Mouse (Mus musculus) heart, adult 2 months (tissue): Measurements from ENCODE around the gene Setd7. TPM values are rescaled to one million over a fixed set of nuclear protein-coding genes. Genes with fewer than 3 reads are reported as not detected.

Experiments
- DNase-seq, 2 experiments: peaks; one replicate each; pipeline ENCODE4 v3.0.0; 2021
- H3K27ac ChIP-seq: fragments of 200-600 bp; 2 replicates; pipeline ENCODE4 v1.8.1; 2022
- H3K27me3 ChIP-seq: fragments of 200-500 bp; 2 replicates; pipeline ENCODE4 v1.6.1; 2012; ENCODE audit warnings: mild to moderate bottlenecking, low read length, inconsistent platforms, mixed read lengths; ENCODE audit not compliant: control insufficient read depth, insufficient read depth
- H3K36me3 ChIP-seq: fragments of 200-500 bp; 2 replicates; pipeline ENCODE4 v1.6.1; 2012; ENCODE audit warnings: low read length, inconsistent platforms; ENCODE audit not compliant: control insufficient read depth, insufficient read depth
- H3K4me1 ChIP-seq: fragments of 200-500 bp; 2 replicates; pipeline ENCODE4 v1.6.1; 2011; ENCODE audit warnings: low read length; ENCODE audit not compliant: control insufficient read depth, insufficient read depth
- H3K4me3 ChIP-seq: fragments of 200-600 bp; 2 replicates; pipeline ENCODE4 v1.8.1; 2022
- H3K79me2 ChIP-seq: fragments of 200-500 bp; replicated peaks from 2 replicates; pipeline ENCODE4 v1.6.1; 2012; ENCODE audit warnings: mild to moderate bottlenecking, inconsistent platforms, low read length, moderate library complexity, mixed read lengths; ENCODE audit not compliant: control insufficient read depth, insufficient read depth
- H3K9ac ChIP-seq: fragments of 200-500 bp; 2 replicates; pipeline ENCODE4 v1.6.1; 2012; ENCODE audit warnings: low read depth, mild to moderate bottlenecking, control low read depth, inconsistent platforms, low read length, mixed read lengths
- CTCF ChIP-seq: fragments of 200-600 bp; IDR thresholded peaks from 2 replicates; pipeline ENCODE4 v1.8.1; 2022; ENCODE audit warnings: antibody characterized with exemption, mild to moderate bottlenecking, moderate library complexity
- EP300 ChIP-seq: fragments of 200-500 bp; IDR thresholded peaks from 2 replicates; pipeline ENCODE4 v1.6.1; 2011; ENCODE audit warnings: low read depth, low read length, control low read depth; ENCODE audit not compliant: insufficient read depth
- POLR2A ChIP-seq: fragments of 200-500 bp; IDR thresholded peaks from 2 replicates; pipeline ENCODE4 v1.6.1; 2011; ENCODE audit warnings: mild to moderate bottlenecking, low read depth, low read length, control low read depth; ENCODE audit not compliant: insufficient read depth
- WGBS: fragments of 180-500 bp; shearing (Covaris S2); methylation state at CpG from one replicate; pipeline ENCODE4 v1.1.7; 2018; 5-methylcytosine and 5-hydroxymethylcytosine counted together
- intact Hi-C: fragments of 180-260 bp; cut with DNase I; formaldehyde crosslinking; loops from one replicate; pipeline ENCODE4 v1.15.1; 2025
- long read RNA-seq: library from polyadenylated mRNA; stranded (forward); transcript quantifications from one replicate; pipeline ENCODE4 v2.0.0, GENCODE M21; 2021
- polyA plus RNA-seq: library from polyadenylated mRNA; depleted of rRNA; stranded (reverse); fragments of >200 nt; gene quantifications from 2 replicates; pipeline ENCODE4 v1.2.3, GENCODE M21; 2012; rRNA removed
- total RNA-seq, 2 experiments: library from RNA; stranded (reverse); gene quantifications; 2 replicates each; pipeline ENCODE4 v1.2.3; 2021

The Setd7 gene
- 10 to 100 TPM; 51.0 to 68.2 TPM for total RNA-seq
- polyA plus RNA-seq = 21.6 and 36.6 TPM in 2 replicates
- long read RNA-seq, full-length matches to known transcripts = 1 of 7 reads
- long read RNA-seq, partial matches to known transcripts = 0 of 7 reads
- long read RNA-seq, other reads (novel, unspliced or antisense) = 6 of 7 reads

GRCm38 (mm10) chr3:51560511-51561108 lies at the start of gene Setd7:
Gene Setd7, minus strand, starts transcription at chr3:51560879.
- peak within 1 kb of the TSS; percentile 94 for H3K9ac ChIP-seq
- peaks cover 1% of the 10 kb centered on the region; the same call in 1 of the 2 replicates for H3K4me1 ChIP-seq
- TF ChIP-seq EP300 = peak; percentile 33; the same call in 1 of the 2 replicates
- peak; percentile 35 for TF ChIP-seq CTCF
- TF ChIP-seq POLR2A = peak; percentile 90
- no peaks in the 10 kb centered on the region for H3K27me3 ChIP-seq
- under 1% methylated on average over 41 of the region's 48 CpGs for WGBS
- peak within 1 kb of the TSS; percentile 95 for H3K4me3 ChIP-seq
- DNase-seq = peak; percentile 89 to 90
- peak within 1 kb of the TSS; percentile 94 for H3K27ac ChIP-seq
- intact Hi-C loops = loop anchor here (5.0 kb wide), 5 partner anchors 78 to 1457 kb away; partner anchors contain the start of genes Cog6 and Rab33b
- H3K36me3 ChIP-seq = no peaks in the 10 kb centered on the region
- H3K79me2 ChIP-seq = 0 out of 2 replicates have a peak, but pooled peaks cover 1% of the 10 kb centered on the region

DNA sequence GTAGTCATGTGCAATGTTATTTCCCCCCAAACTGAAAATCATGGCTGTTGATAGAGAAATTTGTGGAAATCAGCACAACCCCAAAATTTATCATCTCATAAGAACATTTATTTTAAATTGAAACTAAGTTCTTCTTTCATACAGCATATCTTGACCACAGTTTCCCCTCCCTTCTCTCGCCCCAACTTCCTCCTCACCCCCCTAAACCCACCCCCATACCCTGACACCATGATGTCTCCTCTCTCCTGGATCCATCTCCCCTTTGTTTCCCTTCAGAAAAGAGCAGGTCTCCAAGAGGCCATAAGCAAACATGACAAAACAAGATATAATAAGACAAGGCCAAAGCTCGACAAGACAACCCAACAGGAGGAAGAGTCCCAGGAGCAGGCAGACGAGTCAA lies 43.8 kb upstream of the Setd7 start:
- Histone ChIP-seq H3K4me3 (no peak overlapping the region), H3K79me2 (no peaks in the 10 kb centered on the region), H3K27ac (no peak overlapping the region), H3K27me3 (no peaks in the 10 kb centered on the region), H3K4me1 (no peaks in the 10 kb centered on the region), H3K36me3 (no peaks in the 10 kb centered on the region), H3K9ac (no peak overlapping the region)
- 65% methylated on average over 3 of the region's 3 CpGs for WGBS
- TF ChIP-seq POLR2A (no peak), EP300 (no peak), CTCF (no peak)
- intact Hi-C loops = no loop called here
- no peak for DNase-seq

DNA sequence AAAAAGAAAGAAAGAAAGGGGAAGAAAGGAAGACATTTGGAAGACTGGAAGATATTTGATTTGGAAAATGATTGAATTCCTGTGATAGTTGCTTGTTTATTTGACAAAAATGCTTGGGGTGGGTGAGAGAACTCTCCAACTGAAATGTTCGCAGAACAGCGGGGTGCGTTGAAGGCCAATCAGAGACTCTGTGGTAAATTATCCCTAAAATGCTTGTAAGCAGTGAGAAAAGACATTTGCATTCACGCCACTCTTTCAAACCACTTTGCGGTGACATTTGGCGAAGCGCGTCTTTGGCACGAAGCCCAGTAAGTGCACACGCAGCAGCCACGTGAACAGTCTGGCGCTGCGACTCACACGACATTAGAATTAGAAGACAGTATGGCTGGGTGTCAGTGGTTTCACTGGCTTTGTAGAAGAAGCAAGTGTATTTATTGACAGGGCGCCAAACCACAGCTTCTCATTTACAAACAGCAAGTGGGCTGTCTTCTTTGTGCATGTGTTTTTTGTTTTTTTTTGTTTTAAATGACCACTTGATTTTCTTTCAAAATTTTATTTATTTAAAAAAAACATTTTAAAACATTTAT lies 43.1 kb upstream of the Setd7 start:
- WGBS = 71% methylated on average over 15 of the region's 15 CpGs
- TF ChIP-seq EP300 (no peak), CTCF (no peak), POLR2A (no peak)
- Histone ChIP-seq H3K4me3 (no peak overlapping the region), H3K4me1 (no peaks in the 10 kb centered on the region), H3K27ac (no peak overlapping the region), H3K79me2 (no peaks in the 10 kb centered on the region), H3K36me3 (no peaks in the 10 kb centered on the region), H3K9ac (no peak overlapping the region), H3K27me3 (no peaks in the 10 kb centered on the region)
- intact Hi-C loops = no loop called here
- no peak for DNase-seq

- intact Hi-C loops = no loop called here
- no peaks in the 10 kb centered on the region for H3K4me1 ChIP-seq
- no peaks in the 10 kb centered on the region for H3K79me2 ChIP-seq
- no peak overlapping the region for H3K27ac ChIP-seq
- no peaks in the 10 kb centered on the region for H3K27me3 ChIP-seq
- no peak overlapping the region for H3K4me3 ChIP-seq
- 91% methylated on average over 2 of the region's 2 CpGs for WGBS
- DNase-seq = no peak
- TF ChIP-seq EP300 (no peak), CTCF (no peak), POLR2A (no peak)
- H3K9ac ChIP-seq = no peak overlapping the region
- H3K36me3 ChIP-seq = no peaks in the 10 kb centered on the region
These were observed 40.8 kb upstream of the Setd7 start for GRCm38 (mm10) chr3:51601461-51601860.

GRCm38 (mm10) chr3:51600728-51601127 lies 40.0 kb upstream of the Setd7 start:
- DNase-seq = no peak
- intact Hi-C loops = no loop called here
- Histone ChIP-seq H3K4me3 (no peak overlapping the region), H3K36me3 (no peaks in the 10 kb centered on the region), H3K79me2 (no peaks in the 10 kb centered on the region), H3K27me3 (no peaks in the 10 kb centered on the region), H3K4me1 (no peaks in the 10 kb centered on the region), H3K27ac (no peak overlapping the region), H3K9ac (no peak overlapping the region)
- 89% methylated on average over 4 of the region's 4 CpGs for WGBS
- no peak for TF ChIP-seq CTCF
- no peak for TF ChIP-seq EP300
- TF ChIP-seq POLR2A = no peak
